Mouse (Mus musculus): ENCODE measurements around the gene Ifnk. TPM values are rescaled to one million over a fixed set of nuclear protein-coding genes. Genes with fewer than 3 reads are reported as not detected.

Ifnk gene
- not detected in 2 replicates for polyA plus RNA-seq (2012)

GRCm38 (mm10) chr4:35151756-35152155 lies at the start of gene Ifnk:
Gene Ifnk, plus strand, starts transcription at chr4:35152056.
- no peaks in the 10 kb centered on the region for H3K9me3 ChIP-seq (ENCODE audit: control insufficient read depth, low read length)
- H3K4me3 ChIP-seq (replicated peaks): no peak within 1 kb of the TSS

GRCm38 (mm10) chr4:35105115-35105773 lies 46.6 kb upstream of the Ifnk start:
- Histone ChIP-seq H3K4me3 (replicated peaks) (no peak overlapping the region), H3K27me3 (ENCODE audit: control insufficient read depth) (no peaks in the 10 kb centered on the region), H3K9me3 (ENCODE audit: control insufficient read depth, low read length) (no peaks in the 10 kb centered on the region), H3K36me3 (ENCODE audit: control insufficient read depth) (no peaks in the 10 kb centered on the region), H3K4me1 (ENCODE audit: control insufficient read depth) (peaks cover 4% of the 10 kb centered on the region)
- TF ChIP-seq GATA1 (IDR thresholded peaks at IDR 0.05; ENCODE audit: low read length) (no peak), TAL1 (IDR thresholded peaks at IDR 0.05; ENCODE audit: low read length) (no peak)

More at GRCm38 (mm10) chr4:35151756-35152155, at the start of gene Ifnk:
- Histone ChIP-seq H3K36me3 (ENCODE audit: control insufficient read depth) (no peaks in the 10 kb centered on the region), H3K4me1 (ENCODE audit: control insufficient read depth) (peaks cover 12% of the 10 kb centered on the region), H3K27me3 (ENCODE audit: control insufficient read depth) (peaks cover 19% of the 10 kb centered on the region)
- TF ChIP-seq TAL1 (IDR thresholded peaks at IDR 0.05; ENCODE audit: low read length) (no peak), GATA1 (IDR thresholded peaks at IDR 0.05; ENCODE audit: low read length) (no peak)

GRCm38 (mm10) chr4:35112452-35112851 lies 39.4 kb upstream of the Ifnk start:
- H3K4me1 ChIP-seq (ENCODE audit: control insufficient read depth): no peaks in the 10 kb centered on the region
- H3K9me3 ChIP-seq (ENCODE audit: control insufficient read depth, low read length): no peaks in the 10 kb centered on the region
- no peak for TF ChIP-seq TAL1 (IDR thresholded peaks at IDR 0.05; ENCODE audit: low read length)
- no peak for TF ChIP-seq GATA1 (IDR thresholded peaks at IDR 0.05; ENCODE audit: low read length)

GRCm38 (mm10) chr4:35113516-35114248 lies 38.2 kb upstream of the Ifnk start:
- H3K36me3 ChIP-seq (ENCODE audit: control insufficient read depth): no peaks in the 10 kb centered on the region
- no peak for TF ChIP-seq TAL1 (IDR thresholded peaks at IDR 0.05; ENCODE audit: low read length)
- TF ChIP-seq GATA1 (IDR thresholded peaks at IDR 0.05; ENCODE audit: low read length): no peak
- H3K27me3 ChIP-seq (ENCODE audit: control insufficient read depth): no peaks in the 10 kb centered on the region
- H3K9me3 ChIP-seq (ENCODE audit: control insufficient read depth, low read length): no peaks in the 10 kb centered on the region
- H3K4me1 ChIP-seq (ENCODE audit: control insufficient read depth): no peaks in the 10 kb centered on the region
- H3K4me3 ChIP-seq (replicated peaks): no peak overlapping the region

More at GRCm38 (mm10) chr4:35112452-35112851, 39.4 kb upstream of the Ifnk start:
- no peaks in the 10 kb centered on the region for H3K36me3 ChIP-seq (ENCODE audit: control insufficient read depth)
- no peak overlapping the region for H3K4me3 ChIP-seq (replicated peaks)
- no peaks in the 10 kb centered on the region for H3K27me3 ChIP-seq (ENCODE audit: control insufficient read depth)

- H3K4me3 ChIP-seq (replicated peaks): no peak overlapping the region
- H3K4me1 ChIP-seq (ENCODE audit: control insufficient read depth): no peaks in the 10 kb centered on the region
- no peaks in the 10 kb centered on the region for H3K36me3 ChIP-seq (ENCODE audit: control insufficient read depth)
- H3K9me3 ChIP-seq (ENCODE audit: control insufficient read depth, low read length): no peaks in the 10 kb centered on the region
- TF ChIP-seq GATA1 (IDR thresholded peaks at IDR 0.05; ENCODE audit: low read length) (no peak), TAL1 (IDR thresholded peaks at IDR 0.05; ENCODE audit: low read length) (no peak)
- no peaks in the 10 kb centered on the region for H3K27me3 ChIP-seq (ENCODE audit: control insufficient read depth)
Measured at GRCm38 (mm10) chr4:35114950-35115349, 36.9 kb upstream of the Ifnk start.

GRCm38 (mm10) chr4:35115933-35116332 lies 35.9 kb upstream of the Ifnk start:
- H3K36me3 ChIP-seq (ENCODE audit: control insufficient read depth): no peaks in the 10 kb centered on the region
- no peaks in the 10 kb centered on the region for H3K4me1 ChIP-seq (ENCODE audit: control insufficient read depth)
- TF ChIP-seq TAL1 (IDR thresholded peaks at IDR 0.05; ENCODE audit: low read length): no peak
- no peak for TF ChIP-seq GATA1 (IDR thresholded peaks at IDR 0.05; ENCODE audit: low read length)
- H3K4me3 ChIP-seq (replicated peaks): no peak overlapping the region
- H3K27me3 ChIP-seq (ENCODE audit: control insufficient read depth): no peaks in the 10 kb centered on the region
- no peaks in the 10 kb centered on the region for H3K9me3 ChIP-seq (ENCODE audit: control insufficient read depth, low read length)

- Histone ChIP-seq H3K36me3 (ENCODE audit: control insufficient read depth) (no peaks in the 10 kb centered on the region), H3K27me3 (ENCODE audit: control insufficient read depth) (no peaks in the 10 kb centered on the region)
- TF ChIP-seq TAL1 (IDR thresholded peaks at IDR 0.05; ENCODE audit: low read length) (no peak), GATA1 (IDR thresholded peaks at IDR 0.05; ENCODE audit: low read length) (no peak)
Measured at GRCm38 (mm10) chr4:35117144-35117543, 34.7 kb upstream of the Ifnk start.

GRCm38 (mm10) chr4:35118851-35119250 lies 33.0 kb upstream of the Ifnk start:
- Histone ChIP-seq H3K4me1 (ENCODE audit: control insufficient read depth) (no peaks in the 10 kb centered on the region), H3K9me3 (ENCODE audit: control insufficient read depth, low read length) (no peaks in the 10 kb centered on the region), H3K27me3 (ENCODE audit: control insufficient read depth) (no peaks in the 10 kb centered on the region), H3K4me3 (replicated peaks) (no peak overlapping the region), H3K36me3 (ENCODE audit: control insufficient read depth) (no peaks in the 10 kb centered on the region)
- TF ChIP-seq TAL1 (IDR thresholded peaks at IDR 0.05; ENCODE audit: low read length): no peak
- no peak for TF ChIP-seq GATA1 (IDR thresholded peaks at IDR 0.05; ENCODE audit: low read length)

More at GRCm38 (mm10) chr4:35117144-35117543, 34.7 kb upstream of the Ifnk start:
- H3K4me3 ChIP-seq (replicated peaks): no peak overlapping the region
- H3K9me3 ChIP-seq (ENCODE audit: control insufficient read depth, low read length): no peaks in the 10 kb centered on the region
- H3K4me1 ChIP-seq (ENCODE audit: control insufficient read depth): no peaks in the 10 kb centered on the region

- no peaks in the 10 kb centered on the region for H3K27me3 ChIP-seq (ENCODE audit: control insufficient read depth)
- TF ChIP-seq TAL1 (IDR thresholded peaks at IDR 0.05; ENCODE audit: low read length) (no peak), GATA1 (IDR thresholded peaks at IDR 0.05; ENCODE audit: low read length) (no peak)
- no peaks in the 10 kb centered on the region for H3K9me3 ChIP-seq (ENCODE audit: control insufficient read depth, low read length)
- H3K36me3 ChIP-seq (ENCODE audit: control insufficient read depth): no peaks in the 10 kb centered on the region
- no peak overlapping the region for H3K4me3 ChIP-seq (replicated peaks)
- H3K4me1 ChIP-seq (ENCODE audit: control insufficient read depth): no peaks in the 10 kb centered on the region
Measured at GRCm38 (mm10) chr4:35120159-35120558, 31.7 kb upstream of the Ifnk start.
